ENCODE assay signal across 27 mouse cellular contexts in genomic region chr5:74040541-74040940, GRCm38 (mm10). TPM values are rescaled to one million over a fixed set of nuclear protein-coding genes. Genes with fewer than 3 reads are reported as not detected.
A peak's percentile ranks its signal among the peaks of the same experiment; 100 is the strongest.
DNase-seq lines count a peak whose midpoint lies in the region; ATAC-seq and TF ChIP-seq lines count a peak whose summit lies in the region.
"Had no signal": no experiment of that assay in that cellular context is flagged by ENCODE, and none has a peak within 500 bp of the region (broad histone marks: within the 10 kb centered on the region; RNA-seq: fewer than 3 reads in every experiment).

No protein-coding gene starts in this region.

- no peak overlapping the region for H3K9ac ChIP-seq in midbrain, embryonic 11.5 days (ENCODE audit: low read length)
- H3K9ac ChIP-seq in midbrain, embryonic 15.5 days: no peak overlapping the region
- H3K9ac ChIP-seq: forebrain, embryonic 13.5 days; heart, embryonic 12.5 days; heart, embryonic 15.5 days; hindbrain, embryonic 15.5 days had no signal

- TF ChIP-seq CTCF in cortical plate, adult 2 months (IDR thresholded peaks at IDR 0.05; ENCODE audit: extremely low read depth, insufficient read depth, low read length): no peak

- H3K27ac ChIP-seq in midbrain, embryonic 11.5 days (ENCODE audit: low read depth, low read length): no peak overlapping the region
- H3K27ac ChIP-seq in midbrain, embryonic 15.5 days: no peak overlapping the region
- H3K27ac ChIP-seq in cortical plate, adult 2 months (ENCODE audit: insufficient read depth, low read length): peak overlapping the region; percentile 47; the same call in 1 of the 2 replicates
- H3K27ac ChIP-seq: forebrain, embryonic 10.5 days; forebrain, embryonic 13.5 days; gastrocnemius, adult 2 months; heart, embryonic 15.5 days; hindbrain, embryonic 15.5 days had no signal

- no peaks in the 10 kb centered on the region for H3K27me3 ChIP-seq in midbrain, embryonic 11.5 days (ENCODE audit: control insufficient read depth, insufficient read depth, low read length)
- no peaks in the 10 kb centered on the region for H3K27me3 ChIP-seq in midbrain, embryonic 15.5 days (replicated peaks)
- H3K27me3 ChIP-seq: CH12.LX; forebrain, embryonic 13.5 days; heart, embryonic 12.5 days; heart, embryonic 15.5 days; hindbrain, embryonic 15.5 days; Patski had no signal

- no peaks in the 10 kb centered on the region for H3K9me3 ChIP-seq in midbrain, embryonic 11.5 days (ENCODE audit: control insufficient read depth, low read length)
- no peaks in the 10 kb centered on the region for H3K9me3 ChIP-seq in midbrain, embryonic 15.5 days
- H3K9me3 ChIP-seq: forebrain, embryonic 10.5 days; forebrain, embryonic 13.5 days; G1E; heart, embryonic 12.5 days; heart, embryonic 15.5 days; hindbrain, embryonic 15.5 days had no signal

- H3K4me1 ChIP-seq in midbrain, embryonic 11.5 days (ENCODE audit: control insufficient read depth, insufficient read depth, low read length): 0 out of 2 replicates have a peak, but pooled peaks cover 3% of the 10 kb centered on the region
- H3K4me1 ChIP-seq in midbrain, embryonic 15.5 days: peaks cover 12% of the 10 kb centered on the region
- peaks cover 23% of the 10 kb centered on the region for H3K4me1 ChIP-seq in cortical plate, adult 2 months (ENCODE audit: control insufficient read depth, insufficient read depth, low read length)

- no peak overlapping the region for H3K4me2 ChIP-seq in midbrain, embryonic 11.5 days
- no peak overlapping the region for H3K4me2 ChIP-seq in midbrain, embryonic 15.5 days
- H3K4me2 ChIP-seq: forebrain, embryonic 13.5 days; heart, embryonic 12.5 days; heart, embryonic 15.5 days; hindbrain, embryonic 15.5 days had no signal

- no peak for ATAC-seq in midbrain, embryonic 11.5 days (ENCODE audit: low FRiP score)
- no peak for ATAC-seq in midbrain, embryonic 15.5 days (replicated peaks)
- ATAC-seq: forebrain, embryonic 13.5 days; forebrain, embryonic 16.5 days; intestine, postnatal 0 days; Patski had no signal

- WGBS in midbrain, embryonic 11.5 days: 89% methylated on average over 4 of the region's 4 CpGs
- 95% methylated on average over 4 of the region's 4 CpGs for WGBS in midbrain, embryonic 15.5 days

- no peak for TF ChIP-seq POLR2A in cortical plate, adult 2 months (IDR thresholded peaks at IDR 0.05; ENCODE audit: extremely low read depth, insufficient read depth, low read length)

- no peak overlapping the region for H3K4me3 ChIP-seq in midbrain, embryonic 11.5 days (ENCODE audit: low read depth, low read length)
- H3K4me3 ChIP-seq in midbrain, embryonic 15.5 days: no peak overlapping the region
- no peak overlapping the region for H3K4me3 ChIP-seq in cortical plate, adult 2 months (ENCODE audit: insufficient read depth, low read length)
- H3K4me3 ChIP-seq: forebrain, embryonic 10.5 days; forebrain, embryonic 13.5 days; gastrocnemius, adult 2 months; heart, embryonic 12.5 days; heart, embryonic 15.5 days; hindbrain, embryonic 15.5 days had no signal

- no peaks in the 10 kb centered on the region for H3K36me3 ChIP-seq in midbrain, embryonic 11.5 days (ENCODE audit: control insufficient read depth, insufficient read depth, low read length)
- no peaks in the 10 kb centered on the region for H3K36me3 ChIP-seq in midbrain, embryonic 15.5 days (replicated peaks)
- H3K36me3 ChIP-seq: heart, embryonic 15.5 days; hindbrain, embryonic 15.5 days had no signal

- peak; percentile 44 to 60 for DNase-seq in frontal cortex, adult 2 months (ENCODE audit: extremely low spot score in 1 of 2, low spot score in 1 of 2)
- no peak for DNase-seq in frontal cortex, postnatal 14 days (ENCODE audit: low spot score in 2 of 2)
- DNase-seq in midbrain, embryonic 11.5 days (ENCODE audit: low spot score, missing footprints): peak; percentile 54
- no peak for DNase-seq in adrenal gland, postnatal 25 days
- DNase-seq: adrenal gland, postnatal 10 days; B cell, adult 2 months; cerebellum, adult 11-12 months; cerebellum, adult 8-10 months; cerebellum, postnatal 10 days; cerebellum, postnatal 36 days; gastrocnemius, adult 2 months; gastrocnemius, postnatal 25 days; heart, adult 18-20 months; heart, postnatal 10 days; heart, postnatal 36 days had no signal

RNA-seq across cellular contexts. Expression of gene Usp46, which starts 27.7 kb away (rescaled TPM):
- polyA plus RNA-seq in frontal cortex, adult 2 months (2012; rRNA removed): 77.2 and 80.6 TPM in 2 replicates
- polyA plus RNA-seq in midbrain, embryonic 11.5 days (2014; fragmentation: Nextera tagmentation; extraction: Ambion mirVana): 35.6 and 38.1 TPM in 2 replicates
- 30.0 and 32.7 TPM in 2 replicates for polyA plus RNA-seq in midbrain, embryonic 15.5 days (2015; fragmentation: Nextera tagmentation; extraction: Ambion mirVana)
- polyA plus RNA-seq in cortical plate, adult 2 months (2012; rRNA removed): 49.3 and 51.5 TPM in 2 replicates
- total RNA-seq in adrenal gland, postnatal 25 days (2021): 27.0 and 38.1 TPM in 2 replicates

Comparison
In these comparisons a context has a peak if more than half of its experiments do, and no peak if none do; other contexts are left out.
1. DNase-seq: peak in frontal cortex, adult 2 months (2 of 2) and midbrain, embryonic 11.5 days (single experiment); none in frontal cortex, postnatal 14 days (0 of 2) and adrenal gland, postnatal 25 days (single experiment).